Mouse (Mus musculus) frontal cortex, postnatal 25 days (tissue): Measurements from ENCODE around the gene Btg1.

ENCODE experiments used
- DNase-seq, 2 experiments: peaks; one replicate each; pipeline ENCODE4 v3.0.0; 2022; ENCODE audit warnings: low spot score in 2 of 2

Btg1 gene

GRCm38 (mm10) chr10:96616709-96617116 lies at the start of gene Btg1:
Btg1 (plus strand) TSS chr10:96617006.
- peak; percentile 98 to 99 for DNase-seq

- DNase-seq: no peak
Observed at GRCm38 (mm10) chr10:96569469-96569868, 47.3 kb upstream of the Btg1 start.

GRCm38 (mm10) chr10:96571176-96571575 lies 45.6 kb upstream of the Btg1 start:
- DNase-seq: no peak

- DNase-seq: no peak
Observed at GRCm38 (mm10) chr10:96574786-96575185, 42.0 kb upstream of the Btg1 start.

GRCm38 (mm10) chr10:96575338-96575737 lies 41.5 kb upstream of the Btg1 start:
- no peak for DNase-seq

GRCm38 (mm10) chr10:96578924-96579323 lies 37.9 kb upstream of the Btg1 start:
- no peak for DNase-seq

GRCm38 (mm10) chr10:96579436-96579835 lies 37.4 kb upstream of the Btg1 start:
- no peak for DNase-seq

GRCm38 (mm10) chr10:96580246-96580645 lies 36.6 kb upstream of the Btg1 start:
- DNase-seq: no peak

- no peak for DNase-seq
Observed at GRCm38 (mm10) chr10:96581232-96581631, 35.6 kb upstream of the Btg1 start.

- DNase-seq: no peak
Observed at GRCm38 (mm10) chr10:96586191-96586880, 30.5 kb upstream of the Btg1 start.

- no peak for DNase-seq
Observed at GRCm38 (mm10) chr10:96586881-96587217, 30.0 kb upstream of the Btg1 start.

GRCm38 (mm10) chr10:96588233-96588632 lies 28.6 kb upstream of the Btg1 start:
- DNase-seq: no peak

- no peak for DNase-seq
Observed at GRCm38 (mm10) chr10:96589781-96590180, 27.0 kb upstream of the Btg1 start.

- DNase-seq: no peak
Observed at GRCm38 (mm10) chr10:96592089-96592488, 24.7 kb upstream of the Btg1 start.

- DNase-seq: no peak
Observed at GRCm38 (mm10) chr10:96595435-96596132, 21.2 kb upstream of the Btg1 start.

GRCm38 (mm10) chr10:96596411-96596810 lies 20.4 kb upstream of the Btg1 start:
- no peak for DNase-seq

GRCm38 (mm10) chr10:96599641-96600040 lies 17.2 kb upstream of the Btg1 start:
- no peak for DNase-seq

GRCm38 (mm10) chr10:96601670-96602069 lies 15.1 kb upstream of the Btg1 start:
- no peak for DNase-seq

GRCm38 (mm10) chr10:96602339-96602738 lies 14.5 kb upstream of the Btg1 start:
- no peak for DNase-seq

GRCm38 (mm10) chr10:96605168-96605567 lies 11.6 kb upstream of the Btg1 start:
- DNase-seq: no peak

GRCm38 (mm10) chr10:96605856-96606255 lies 10.9 kb upstream of the Btg1 start:
- no peak for DNase-seq

GRCm38 (mm10) chr10:96607617-96608185 lies 9.1 kb upstream of the Btg1 start:
- no peak for DNase-seq
